Mouse (Mus musculus): ENCODE data around the gene Nfix.

- TF ChIP-seq MAFK (IDR thresholded peaks at IDR 0.05; ENCODE audit: insufficient read depth, low read depth, low read length), result no peak
- TF ChIP-seq ZNF384 (IDR thresholded peaks at IDR 0.05; ENCODE audit: low read depth, low read length), result no peak
- TF ChIP-seq ZC3H11A (IDR thresholded peaks at IDR 0.05; ENCODE audit: borderline replicate concordance, low read depth, low read length), result no peak
- no peak for TF ChIP-seq CHD2 (IDR thresholded peaks at IDR 0.05; ENCODE audit: low read depth, low read length)
- TF ChIP-seq HCFC1 (IDR thresholded peaks at IDR 0.05; ENCODE audit: borderline replicate concordance, insufficient read depth, low read length), result no peak
Measured at GRCm38 (mm10) chr8:84733959-84734358, 66.2 kb downstream of the Nfix start.

Data from ES-E14 (cell line).